Mouse (Mus musculus) MEL-GATA-1-ER (cell line): Measurements from ENCODE around the gene Camk2n2.
"Not testable (repeated sequence)": the region's sequence is repeated elsewhere in the genome, so short reads cannot be mapped to it uniquely, and the experiment has no call there.

ENCODE experiments used
- DNase-seq: peaks from one replicate; pipeline ENCODE4 v3.0.0-alpha.2; 2012; ENCODE audit warnings: low read depth; ENCODE audit errors: extremely low read depth

Gene Camk2n2

GRCm38 (mm10) chr16:20621191-20621990 is at the start of gene Camk2n2:
Camk2n2 (minus strand) TSS chr16:20621287.
- no peak for DNase-seq

GRCm38 (mm10) chr16:20670291-20670690 is 49.2 kb upstream of the Camk2n2 start:
- no peak for DNase-seq

- DNase-seq, result not testable (repeated sequence)
Measured at GRCm38 (mm10) chr16:20668013-20668412, 46.9 kb upstream of the Camk2n2 start, which contains the start of gene Eif4g1. Eif4g1 (plus strand) TSS chr16:20668313.

GRCm38 (mm10) chr16:20657661-20658060 is 36.6 kb upstream of the Camk2n2 start:
- no peak for DNase-seq

- DNase-seq, result peak; percentile 15
Measured at GRCm38 (mm10) chr16:20653315-20653714, 32.2 kb upstream of the Camk2n2 start.

- DNase-seq, result no peak
Measured at GRCm38 (mm10) chr16:20651947-20652310, 30.8 kb upstream of the Camk2n2 start.

GRCm38 (mm10) chr16:20651076-20651946 is 30.2 kb upstream of the Camk2n2 start, which contains the start of gene Psmd2:
Psmd2 (plus strand) TSS chr16:20651652.
- DNase-seq, result peak; percentile 73

GRCm38 (mm10) chr16:20643911-20644310 is 22.8 kb upstream of the Camk2n2 start:
- no peak for DNase-seq

- DNase-seq, result no peak
Measured at GRCm38 (mm10) chr16:20642161-20642560, 21.1 kb upstream of the Camk2n2 start.

GRCm38 (mm10) chr16:20638367-20638766 is 17.3 kb upstream of the Camk2n2 start:
- DNase-seq, result no peak

- DNase-seq, result no peak
Measured at GRCm38 (mm10) chr16:20637410-20637809, 16.3 kb upstream of the Camk2n2 start.

GRCm38 (mm10) chr16:20629731-20630634 is 8.9 kb upstream of the Camk2n2 start, which contains the start of gene Ece2:
Ece2 (plus strand) TSS chr16:20629828.
- no peak for DNase-seq

- no peak for DNase-seq
Measured at GRCm38 (mm10) chr16:20628871-20629391, 7.8 kb upstream of the Camk2n2 start.

GRCm38 (mm10) chr16:20623211-20623610 is 2.1 kb upstream of the Camk2n2 start:
- no peak for DNase-seq

- DNase-seq, result peak; percentile 66
Measured at GRCm38 (mm10) chr16:20621991-20622685, 1.1 kb upstream of the Camk2n2 start.

GRCm38 (mm10) chr16:20620751-20621190 is 316 bp downstream of the Camk2n2 start:
- DNase-seq, result no peak

- no peak for DNase-seq
Measured at GRCm38 (mm10) chr16:20620399-20620735, 720 bp downstream of the Camk2n2 start.

- no peak for DNase-seq
Measured at GRCm38 (mm10) chr16:20619541-20620398, 1.3 kb downstream of the Camk2n2 start.
